Comparison of ENCODE assay signal across 8 mouse cellular contexts in genomic region chr11:73137116-73137515, GRCm38 (mm10). TPM values are rescaled to one million over a fixed set of nuclear protein-coding genes. Genes with fewer than 3 reads are reported as not detected.
DNase-seq lines count a peak whose midpoint lies in the region; ATAC-seq and TF ChIP-seq lines count a peak whose summit lies in the region.

No protein-coding gene starts in this region.

- H3K36me3 ChIP-seq in lung, embryonic 14.5 days (ENCODE audit: insufficient read depth): peaks cover 21% of the 10 kb centered on the region
- H3K36me3 ChIP-seq in forebrain, embryonic 12.5 days (replicated peaks): peaks cover 39% of the 10 kb centered on the region
- H3K36me3 ChIP-seq in myocyte (ENCODE audit: control insufficient read depth, insufficient read depth): no peaks in the 10 kb centered on the region

- H3K4me3 ChIP-seq in lung, embryonic 14.5 days (ENCODE audit: low read depth, low read length): peak overlapping the region; percentile 94
- H3K4me3 ChIP-seq in forebrain, embryonic 12.5 days (replicated peaks): peak overlapping the region; percentile 87
- peak overlapping the region; percentile 60 for H3K4me3 ChIP-seq in myocyte

- peak; percentile 1; the same call in 1 of the 2 replicates for ATAC-seq in lung, embryonic 14.5 days (ENCODE audit: insufficient read depth)
- ATAC-seq in forebrain, embryonic 12.5 days (ENCODE audit: low FRiP score): no peak

- H3K4me1 ChIP-seq in lung, embryonic 14.5 days (ENCODE audit: insufficient read depth): peaks cover 15% of the 10 kb centered on the region; the same call in 1 of the 2 replicates
- H3K4me1 ChIP-seq in forebrain, embryonic 12.5 days: peaks cover 41% of the 10 kb centered on the region

- no peak overlapping the region for H3K27ac ChIP-seq in lung, embryonic 14.5 days (ENCODE audit: low read depth)
- no peak overlapping the region for H3K27ac ChIP-seq in forebrain, embryonic 12.5 days

- peak overlapping the region; percentile 74 for H3K4me2 ChIP-seq in lung, embryonic 14.5 days
- peak overlapping the region; percentile 81 for H3K4me2 ChIP-seq in forebrain, embryonic 12.5 days
- H3K4me2 ChIP-seq in myocyte (ENCODE audit: low read depth): peak overlapping the region; percentile 68

- no peak for TF ChIP-seq POLR2A in myocyte (IDR thresholded peaks at IDR 0.05; ENCODE audit: insufficient read length, low read depth)

- WGBS in lung, embryonic 14.5 days: 16% methylated on average over 11 of the region's 11 CpGs
- WGBS in forebrain, embryonic 12.5 days: 44% methylated on average over 11 of the region's 11 CpGs

- peaks cover 45% of the 10 kb centered on the region for H3K79me2 ChIP-seq in myocyte (ENCODE audit: control insufficient read depth, insufficient read depth)

- H3K9me3 ChIP-seq in lung, embryonic 14.5 days (ENCODE audit: low read depth, low read length): no peaks in the 10 kb centered on the region
- H3K9me3 ChIP-seq in forebrain, embryonic 12.5 days: no peaks in the 10 kb centered on the region

- peak overlapping the region; percentile 21 for H3ac ChIP-seq in myocyte (ENCODE audit: control insufficient read depth, insufficient read length)

- peak overlapping the region; percentile 77 for H3K9ac ChIP-seq in lung, embryonic 14.5 days
- H3K9ac ChIP-seq in forebrain, embryonic 12.5 days: peak overlapping the region; percentile 80

- DNase-seq in lung, embryonic 14.5 days: peak; percentile 67
- DNase-seq in lung, postnatal 25 days (ENCODE audit: low spot score): no peak
- peak; percentile 30 for DNase-seq in kidney, postnatal 14 days
- DNase-seq in right cerebral cortex, postnatal 10 days (ENCODE audit: low spot score in 2 of 2): no peak
- DNase-seq in left cerebral cortex, postnatal 25 days (ENCODE audit: low spot score in 2 of 2): no peak
- no peak for DNase-seq in cerebellum, postnatal 36 days

- no peak for TF ChIP-seq CTCF in lung, embryonic 14.5 days (IDR thresholded peaks at IDR 0.05; ENCODE audit: low read depth)

- H3K27me3 ChIP-seq in lung, embryonic 14.5 days (ENCODE audit: insufficient read depth, low read length): no peaks in the 10 kb centered on the region
- H3K27me3 ChIP-seq in forebrain, embryonic 12.5 days: no peaks in the 10 kb centered on the region
- no peaks in the 10 kb centered on the region for H3K27me3 ChIP-seq in myocyte (ENCODE audit: control insufficient read depth, insufficient read depth, insufficient read length)

- intact Hi-C loops in left cerebral cortex, postnatal 25 days (cut with DNase I): loop anchor here (5.0 kb wide), 1 partner anchor 145 kb away; no protein-coding TSS in a partner anchor

TF ChIP-seq in myocyte, 11 proteins besides CTCF, POLR2A, EP300 and RAD21:
- no peak for TF ChIP-seq CEBPB (IDR thresholded peaks at IDR 0.05; ENCODE audit: insufficient read depth, poor library complexity, severe bottlenecking)
- no peak for TF ChIP-seq MYOG (IDR thresholded peaks at IDR 0.05; ENCODE audit: control insufficient read depth in 1 of 3, insufficient read depth in 1 of 3, insufficient read length in 2 of 3, low read depth in 2 of 3)
- no peak for TF ChIP-seq USF1 (IDR thresholded peaks at IDR 0.05; ENCODE audit: low read depth)
- no peak for TF ChIP-seq POLR2AphosphoS2 (IDR thresholded peaks at IDR 0.05; ENCODE audit: insufficient read length, low read depth)
- TF ChIP-seq MAX (IDR thresholded peaks at IDR 0.05; ENCODE audit: low read depth): no peak
- no peak for TF ChIP-seq MYOD1 (IDR thresholded peaks at IDR 0.05; ENCODE audit: control insufficient read depth in 1 of 3, insufficient read length in 2 of 3, low read depth in 2 of 3)
- no peak for TF ChIP-seq TCF3 (IDR thresholded peaks at IDR 0.05; ENCODE audit: insufficient read length, low read depth)

RNA-seq across cellular contexts. Expression of gene Haspin, which starts 1.0 kb away (rescaled TPM):
- 23.2 and 23.3 TPM in 2 replicates for polyA plus RNA-seq in lung, embryonic 14.5 days (2014; fragmentation: Nextera tagmentation; extraction: Ambion mirVana)
- 18.5 and 19.1 TPM in 2 replicates for polyA plus RNA-seq in forebrain, embryonic 12.5 days (2016; fragmentation: Nextera tagmentation; extraction: Ambion mirVana)
- polyA plus RNA-seq in myocyte (2012; fragmentation: generic; extraction: Trizol): 3.3 TPM
- under 1 TPM; 0.21 to 0.25 TPM for total RNA-seq in left cerebral cortex, postnatal 25 days (2021)

RNA-seq across cellular contexts. Expression of gene P2rx5, which starts 23.1 kb away (rescaled TPM):
- polyA plus RNA-seq in lung, embryonic 14.5 days (2014; fragmentation: Nextera tagmentation; extraction: Ambion mirVana): 0.15 and 0.21 TPM in 2 replicates
- 0.27 and 0.42 TPM in 2 replicates for polyA plus RNA-seq in forebrain, embryonic 12.5 days (2016; fragmentation: Nextera tagmentation; extraction: Ambion mirVana)
- polyA plus RNA-seq in myocyte (2012; fragmentation: generic; extraction: Trizol): 3.5 TPM
- under 1 TPM; 0.32 to 0.44 TPM for total RNA-seq in left cerebral cortex, postnatal 25 days (2021)

RNA-seq across cellular contexts. Expression of gene Emc6, which starts 39.7 kb away (rescaled TPM):
- 118 and 135 TPM in 2 replicates for polyA plus RNA-seq in lung, embryonic 14.5 days (2014; fragmentation: Nextera tagmentation; extraction: Ambion mirVana)
- 123 and 129 TPM in 2 replicates for polyA plus RNA-seq in forebrain, embryonic 12.5 days (2016; fragmentation: Nextera tagmentation; extraction: Ambion mirVana)
- polyA plus RNA-seq in myocyte (2012; fragmentation: generic; extraction: Trizol): 68.2 TPM
- total RNA-seq in left cerebral cortex, postnatal 25 days (2021): 10 to 100 TPM; 55.6 to 55.9 TPM

RNA-seq across cellular contexts. Expression of gene Tax1bp3, which starts 39.8 kb away (rescaled TPM):
- polyA plus RNA-seq in lung, embryonic 14.5 days (2014; fragmentation: Nextera tagmentation; extraction: Ambion mirVana): 252 and 263 TPM in 2 replicates
- 158 and 163 TPM in 2 replicates for polyA plus RNA-seq in forebrain, embryonic 12.5 days (2016; fragmentation: Nextera tagmentation; extraction: Ambion mirVana)
- 85.2 TPM for polyA plus RNA-seq in myocyte (2012; fragmentation: generic; extraction: Trizol)
- 10 to 100 TPM; 10.2 to 11.3 TPM for total RNA-seq in left cerebral cortex, postnatal 25 days (2021)

RNA-seq across cellular contexts. Expression of gene Itgae, which starts 46.7 kb away (rescaled TPM):
- 0.38 and 0.55 TPM in 2 replicates for polyA plus RNA-seq in lung, embryonic 14.5 days (2014; fragmentation: Nextera tagmentation; extraction: Ambion mirVana)
- polyA plus RNA-seq in forebrain, embryonic 12.5 days (2016; fragmentation: Nextera tagmentation; extraction: Ambion mirVana): 0.37 and 0.38 TPM in 2 replicates
- 0.06 TPM for polyA plus RNA-seq in myocyte (2012; fragmentation: generic; extraction: Trizol)
- total RNA-seq in left cerebral cortex, postnatal 25 days (2021): under 1 TPM; 0.18 to 0.21 TPM

Comparison
In these comparisons a context has a peak if more than half of its experiments do, and no peak if none do; other contexts are left out.
1. DNase-seq: peak in lung, embryonic 14.5 days (single experiment) and kidney, postnatal 14 days (single experiment); none in lung, postnatal 25 days (single experiment), right cerebral cortex, postnatal 10 days (0 of 2), left cerebral cortex, postnatal 25 days (0 of 2) and cerebellum, postnatal 36 days (0 of 2).
2. Peak in every context shown above with its lines, with median percentiles within 50 percentile points of each other: H3K4me2 ChIP-seq and H3K4me3 ChIP-seq.